Mouse (Mus musculus) intestine, postnatal 0 days (tissue): ENCODE data around the gene Plxdc1. TPM values are rescaled to one million over a fixed set of nuclear protein-coding genes. Genes with fewer than 3 reads are reported as not detected.

Source experiments
- ATAC-seq: fragments of 200-750 bp; cut with Nextera tagmentation; 2 replicates; pipeline ENCODE4 v1.8.0; 2017; ENCODE audit warnings: mild to moderate bottlenecking, moderate TSS enrichment, moderate library complexity
- H3K27ac ChIP-seq: fragments of 300-500 bp; sonication (generic); 2 replicates; pipeline ENCODE4 v1.5.1; 2014; ENCODE audit warnings: mild to moderate bottlenecking, low read depth, low read length, moderate library complexity
- H3K27me3 ChIP-seq: fragments of 300-500 bp; sonication (generic); replicated peaks from 2 replicates; pipeline ENCODE4 v1.6.1; 2014; ENCODE audit warnings: low read length, mixed read lengths; ENCODE audit not compliant: control insufficient read depth, insufficient read depth
- H3K36me3 ChIP-seq: fragments of 300-500 bp; sonication (generic); 2 replicates; pipeline ENCODE4 v1.6.1; 2014; ENCODE audit warnings: mild to moderate bottlenecking, moderate library complexity; ENCODE audit not compliant: control insufficient read depth, insufficient read depth
- H3K4me1 ChIP-seq: fragments of 300-500 bp; sonication (generic); replicated peaks from 2 replicates; pipeline ENCODE4 v1.6.1; 2014; ENCODE audit warnings: antibody characterized with exemption, low read length, mixed read lengths; ENCODE audit not compliant: control insufficient read depth, insufficient read depth
- H3K4me2 ChIP-seq: fragments of 300-500 bp; sonication (generic); replicated peaks from 2 replicates; pipeline ENCODE4 v1.6.1; 2014; ENCODE audit warnings: low read depth, mild to moderate bottlenecking, moderate library complexity
- H3K4me3 ChIP-seq: fragments of 300-500 bp; sonication (generic); 2 replicates; pipeline ENCODE4 v1.5.1; 2014; ENCODE audit warnings: low read depth, low read length
- H3K9ac ChIP-seq: fragments of 300-500 bp; sonication (generic); 2 replicates; pipeline ENCODE4 v1.6.1; 2014; ENCODE audit warnings: mild to moderate bottlenecking, low read depth, low read length
- H3K9me3 ChIP-seq: fragments of 300-500 bp; sonication (generic); 2 replicates; pipeline ENCODE4 v1.6.1; 2016; ENCODE audit warnings: mixed run types; ENCODE audit not compliant: control insufficient read depth
- CTCF ChIP-seq: sonication (generic); IDR thresholded peaks from 2 replicates; pipeline ENCODE4 v1.5.1; 2016; ENCODE audit warnings: low read depth, mild to moderate bottlenecking, control low read depth, antibody characterized with exemption, moderate library complexity
- WGBS: fragments of 180-500 bp; shearing (Covaris S2); extraction: QIAGEN DNeasy Blood & Tissue Kit; methylation state at CpG from one replicate; pipeline ENCODE4 v1.1.7; 2014; 5-methylcytosine and 5-hydroxymethylcytosine counted together
- polyA plus RNA-seq: library from polyadenylated mRNA; unstranded; fragments of >200 nt; fragmentation: Nextera tagmentation; extraction: Ambion mirVana; gene quantifications from 2 replicates; pipeline ENCODE4 v1.2.1, GENCODE M21; 2015

Gene Plxdc1
- polyA plus RNA-seq, 1 experiment from 2014 or later = 0.30 TPM

DNA sequence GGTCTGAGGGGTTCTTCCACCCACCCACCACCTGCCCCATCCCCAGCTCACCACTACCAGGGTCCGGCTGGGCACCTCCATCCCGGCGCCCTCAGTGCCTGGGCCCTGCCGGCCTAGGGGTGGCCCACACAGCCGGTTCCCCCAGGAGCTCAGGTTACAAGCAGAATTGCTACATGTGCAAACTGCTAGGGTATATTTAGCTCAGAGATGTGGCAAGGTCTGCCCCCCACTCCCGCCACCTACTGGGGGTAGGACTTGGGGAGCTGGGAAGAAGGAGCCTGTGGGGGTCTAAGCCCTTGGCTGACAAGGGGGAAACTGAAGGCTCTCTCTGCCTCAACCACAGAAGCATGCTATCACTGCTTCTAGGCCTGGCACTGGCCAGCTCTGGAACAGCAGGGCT lies 32.0 kb upstream of the Plxdc1 start:
- no peak for ATAC-seq
- H3K27ac ChIP-seq = no peak overlapping the region
- H3K27me3 ChIP-seq = no peaks in the 10 kb centered on the region
- H3K4me3 ChIP-seq = no peak overlapping the region
- H3K9ac ChIP-seq = no peak overlapping the region
- TF ChIP-seq CTCF = no peak
- no peaks in the 10 kb centered on the region for H3K36me3 ChIP-seq
- H3K4me2 ChIP-seq = no peak overlapping the region
- H3K4me1 ChIP-seq = no peaks in the 10 kb centered on the region
- H3K9me3 ChIP-seq = no peaks in the 10 kb centered on the region
- WGBS = 91% methylated on average over 6 of the region's 6 CpGs

GRCm38 (mm10) chr11:98016824-98017223 lies 30.6 kb upstream of the Plxdc1 start:
- Histone ChIP-seq H3K4me3 (no peak overlapping the region), H3K9me3 (no peaks in the 10 kb centered on the region), H3K27ac (no peak overlapping the region), H3K4me1 (no peaks in the 10 kb centered on the region), H3K27me3 (no peaks in the 10 kb centered on the region), H3K36me3 (no peaks in the 10 kb centered on the region), H3K4me2 (no peak overlapping the region), H3K9ac (no peak overlapping the region)
- WGBS = 81% methylated on average over 4 of the region's 4 CpGs
- no peak for TF ChIP-seq CTCF
- ATAC-seq = no peak

DNA sequence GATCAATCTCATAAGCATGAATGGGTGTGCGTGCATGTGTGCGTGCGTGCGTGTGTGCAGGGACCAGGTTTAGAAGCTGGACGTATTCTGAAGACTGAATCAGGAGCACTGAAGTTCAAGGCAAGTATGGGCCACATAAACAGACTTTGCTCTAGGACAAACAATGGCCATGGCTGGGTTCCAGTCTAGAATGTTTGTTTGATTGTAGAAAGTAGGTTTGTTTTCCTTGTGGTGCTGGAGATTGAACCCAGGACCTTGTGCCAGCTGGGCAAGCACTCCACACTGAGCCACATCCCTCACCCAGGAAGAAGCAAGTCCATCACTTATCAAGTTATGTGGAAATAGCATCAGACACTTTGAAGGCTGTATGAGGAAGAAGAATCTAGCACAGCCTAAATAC lies 29.9 kb upstream of the Plxdc1 start:
- Histone ChIP-seq H3K27me3 (no peaks in the 10 kb centered on the region), H3K4me3 (no peak overlapping the region), H3K27ac (no peak overlapping the region), H3K4me2 (no peak overlapping the region), H3K9me3 (no peaks in the 10 kb centered on the region), H3K4me1 (no peaks in the 10 kb centered on the region), H3K36me3 (no peaks in the 10 kb centered on the region), H3K9ac (no peak overlapping the region)
- WGBS = 81% methylated on average over 5 of the region's 5 CpGs
- ATAC-seq = no peak
- no peak for TF ChIP-seq CTCF

DNA sequence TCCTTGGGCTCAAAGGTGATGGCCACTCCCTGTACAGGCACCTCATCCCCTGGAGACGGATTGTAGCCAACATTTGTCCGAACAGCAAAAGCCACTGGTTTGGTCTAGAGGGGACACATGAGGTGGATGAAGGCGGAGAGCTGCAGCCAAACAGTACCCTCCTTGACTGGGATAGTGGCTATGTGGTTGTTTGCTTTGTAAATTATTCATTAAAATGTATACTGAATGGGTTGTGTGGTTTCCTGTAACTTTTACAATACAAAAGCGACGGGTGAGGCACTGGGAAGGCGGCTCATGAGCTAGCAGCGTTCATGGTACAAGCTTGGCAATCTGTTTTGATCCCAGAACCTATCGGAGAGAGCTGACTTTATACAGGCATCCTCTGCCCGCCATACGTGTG lies 26.6 kb upstream of the Plxdc1 start:
- H3K4me3 ChIP-seq = no peak overlapping the region
- H3K27me3 ChIP-seq = no peaks in the 10 kb centered on the region
- no peaks in the 10 kb centered on the region for H3K36me3 ChIP-seq
- ATAC-seq = no peak
- 70% methylated on average over 10 of the region's 10 CpGs for WGBS
- no peak overlapping the region for H3K27ac ChIP-seq
- no peak for TF ChIP-seq CTCF
- H3K9ac ChIP-seq = no peak overlapping the region
- H3K4me1 ChIP-seq = no peaks in the 10 kb centered on the region
- no peaks in the 10 kb centered on the region for H3K9me3 ChIP-seq
- H3K4me2 ChIP-seq = no peak overlapping the region

GRCm38 (mm10) chr11:98011716-98012115 lies 25.5 kb upstream of the Plxdc1 start:
- no peak for TF ChIP-seq CTCF
- Histone ChIP-seq H3K4me3 (no peak overlapping the region), H3K4me2 (no peak overlapping the region), H3K4me1 (no peaks in the 10 kb centered on the region), H3K36me3 (no peaks in the 10 kb centered on the region), H3K27me3 (no peaks in the 10 kb centered on the region), H3K9ac (no peak overlapping the region), H3K9me3 (no peaks in the 10 kb centered on the region), H3K27ac (no peak overlapping the region)
- 52% methylated on average over 8 of the region's 9 CpGs for WGBS
- ATAC-seq = peak; percentile 10; the same call in 1 of the 2 replicates

GRCm38 (mm10) chr11:98008087-98008486 lies 21.8 kb upstream of the Plxdc1 start:
- Histone ChIP-seq H3K27ac (no peak overlapping the region), H3K9ac (no peak overlapping the region), H3K4me2 (no peak overlapping the region), H3K27me3 (no peaks in the 10 kb centered on the region), H3K4me3 (no peak overlapping the region), H3K36me3 (no peaks in the 10 kb centered on the region), H3K9me3 (no peaks in the 10 kb centered on the region), H3K4me1 (no peaks in the 10 kb centered on the region)
- no peak for ATAC-seq
- 76% methylated on average over 11 of the region's 11 CpGs for WGBS
- no peak for TF ChIP-seq CTCF

DNA sequence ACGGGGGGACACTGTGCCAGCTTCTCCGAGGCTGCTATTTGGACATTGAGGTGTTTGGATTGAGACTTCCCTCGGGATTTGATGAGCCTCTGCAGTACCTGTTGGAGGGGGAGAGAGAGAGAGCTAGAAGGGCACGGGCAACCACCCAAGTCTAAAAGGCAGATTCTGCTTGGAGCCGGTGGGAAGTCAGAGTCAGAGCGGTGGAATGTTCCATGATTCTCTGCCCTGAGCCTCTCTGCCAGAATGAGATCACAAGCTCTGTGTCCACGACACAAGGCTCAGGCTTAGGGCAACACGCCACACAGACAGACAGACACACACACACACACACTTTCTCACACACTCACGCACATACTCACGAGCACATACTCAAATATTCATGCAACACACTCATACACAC lies 19.4 kb upstream of the Plxdc1 start:
- Histone ChIP-seq H3K4me2 (no peak overlapping the region), H3K9ac (no peak overlapping the region), H3K27me3 (peaks cover 15% of the 10 kb centered on the region; the same call in 1 of the 2 replicates), H3K9me3 (no peaks in the 10 kb centered on the region), H3K27ac (no peak overlapping the region), H3K36me3 (no peaks in the 10 kb centered on the region), H3K4me3 (no peak overlapping the region), H3K4me1 (0 out of 2 replicates have a peak, but pooled peaks cover 3% of the 10 kb centered on the region)
- WGBS = 81% methylated on average over 10 of the region's 10 CpGs
- TF ChIP-seq CTCF = no peak
- ATAC-seq = no peak
